In genomic region chr13:19767202-19767601, GRCm38 (mm10) we compare ENCODE assay signal across 22 mouse cellular contexts. TPM values are rescaled to one million over a fixed set of nuclear protein-coding genes. Genes with fewer than 3 reads are reported as not detected.
DNase-seq lines count a peak whose midpoint lies in the region; ATAC-seq and TF ChIP-seq lines count a peak whose summit lies in the region.
"Had no signal": no experiment of that assay in that cellular context is flagged by ENCODE, and none has a peak within 500 bp of the region (broad histone marks: within the 10 kb centered on the region; RNA-seq: fewer than 3 reads in every experiment).

No protein-coding gene starts in this region.

- no peak overlapping the region for H3K9ac ChIP-seq in forebrain, embryonic 15.5 days (replicated peaks)
- H3K9ac ChIP-seq in forebrain, embryonic 12.5 days, result no peak overlapping the region
- H3K9ac ChIP-seq: embryonic facial prominence, embryonic 13.5 days; forebrain, embryonic 13.5 days; heart, embryonic 15.5 days; hindbrain, embryonic 14.5 days had no signal

- H3K27ac ChIP-seq in forebrain, embryonic 15.5 days (replicated peaks), result 0 out of 2 replicates have a peak overlapping the region, but pooled peaks have one; percentile 11
- no peak overlapping the region for H3K27ac ChIP-seq in forebrain, embryonic 12.5 days
- no peak overlapping the region for H3K27ac ChIP-seq in layer of hippocampus, adult 2 months
- H3K27ac ChIP-seq: embryonic facial prominence, embryonic 13.5 days; forebrain, embryonic 13.5 days; heart, adult 2 months; heart, embryonic 15.5 days; hindbrain, embryonic 10.5 days; hindbrain, embryonic 14.5 days had no signal

- no peaks in the 10 kb centered on the region for H3K9me3 ChIP-seq in forebrain, embryonic 15.5 days
- no peaks in the 10 kb centered on the region for H3K9me3 ChIP-seq in forebrain, embryonic 12.5 days
- H3K9me3 ChIP-seq: embryonic facial prominence, embryonic 13.5 days; forebrain, embryonic 13.5 days; G1E; heart, embryonic 15.5 days; hindbrain, embryonic 10.5 days had no signal

- H3K4me1 ChIP-seq in forebrain, embryonic 15.5 days, result no peaks in the 10 kb centered on the region
- H3K4me1 ChIP-seq in forebrain, embryonic 12.5 days, result no peaks in the 10 kb centered on the region
- H3K4me1 ChIP-seq: embryonic facial prominence, embryonic 13.5 days; forebrain, embryonic 13.5 days; heart, embryonic 15.5 days; hindbrain, embryonic 10.5 days had no signal

- WGBS in forebrain, embryonic 15.5 days, result 87% methylated on average over 2 of the region's 2 CpGs
- 82% methylated on average over 2 of the region's 2 CpGs for WGBS in forebrain, embryonic 12.5 days

- peak; percentile 65 for DNase-seq in 3T3-L1 (ENCODE audit: low read depth, low spot score)
- peak; percentile 2 to 4 for DNase-seq in monocyte, adult 2 months (ENCODE audit: low read depth in 1 of 2, low spot score in 2 of 2)
- no peak for DNase-seq in right cerebral cortex, postnatal 25 days
- DNase-seq in layer of hippocampus, adult 2 months (ENCODE audit: low spot score in 2 of 2), result no peak
- DNase-seq in ovary, postnatal 10 days (ENCODE audit: low spot score), result no peak
- DNase-seq: adrenal gland, adult 8-10 months; cerebellum, adult 11-12 months; cerebellum, adult 9-10 months; cerebellum, postnatal 25 days; gastrocnemius, postnatal 36 days; heart, adult 2 months had no signal

- H3K4me2 ChIP-seq in forebrain, embryonic 15.5 days (replicated peaks), result no peak overlapping the region
- no peak overlapping the region for H3K4me2 ChIP-seq in forebrain, embryonic 12.5 days
- H3K4me2 ChIP-seq: embryonic facial prominence, embryonic 13.5 days; forebrain, embryonic 13.5 days; heart, embryonic 11.5 days; heart, embryonic 15.5 days; hindbrain, embryonic 14.5 days had no signal

- H3K27me3 ChIP-seq in forebrain, embryonic 15.5 days, result no peaks in the 10 kb centered on the region
- no peaks in the 10 kb centered on the region for H3K27me3 ChIP-seq in forebrain, embryonic 12.5 days
- H3K27me3 ChIP-seq: embryonic facial prominence, embryonic 13.5 days; forebrain, embryonic 13.5 days; heart, embryonic 15.5 days had no signal

- TF ChIP-seq CTCF in layer of hippocampus, adult 2 months (conservative IDR thresholded peaks at IDR 0.05), result no peak

- H3K36me3 ChIP-seq in forebrain, embryonic 15.5 days, result no peaks in the 10 kb centered on the region
- no peaks in the 10 kb centered on the region for H3K36me3 ChIP-seq in forebrain, embryonic 12.5 days (replicated peaks)
- H3K36me3 ChIP-seq: embryonic facial prominence, embryonic 13.5 days; G1E; heart, embryonic 15.5 days; hindbrain, embryonic 10.5 days had no signal

- no peak for ATAC-seq in forebrain, embryonic 15.5 days (replicated peaks)
- ATAC-seq in forebrain, embryonic 12.5 days (ENCODE audit: low FRiP score), result no peak
- ATAC-seq in common myeloid progenitor, adult 5-6 weeks (replicated peaks; ENCODE audit: low read depth, poor library complexity, severe bottlenecking), result 0 out of 2 replicates have a peak, but pooled peaks have one; percentile 39
- ATAC-seq: forebrain, embryonic 13.5 days had no signal

- no peak overlapping the region for H3K4me3 ChIP-seq in forebrain, embryonic 15.5 days
- H3K4me3 ChIP-seq in forebrain, embryonic 12.5 days (replicated peaks), result no peak overlapping the region
- H3K4me3 ChIP-seq in layer of hippocampus, adult 2 months, result no peak overlapping the region
- H3K4me3 ChIP-seq: embryonic facial prominence, embryonic 13.5 days; forebrain, embryonic 13.5 days; heart, adult 2 months; heart, embryonic 15.5 days; hindbrain, embryonic 10.5 days had no signal

RNA-seq across cellular contexts. Expression of gene Gpr141, which starts 56.9 kb away (rescaled TPM):
- polyA plus RNA-seq in forebrain, embryonic 15.5 days (2015; fragmentation: Nextera tagmentation; extraction: Ambion mirVana), result 0.14 and 0.15 TPM in 2 replicates
- polyA plus RNA-seq in forebrain, embryonic 12.5 days (2016; fragmentation: Nextera tagmentation; extraction: Ambion mirVana), result not detected in 2 replicates
- 2.8 and 2.9 TPM in 2 replicates for total RNA-seq in common myeloid progenitor, adult 5-6 weeks (2017)
- not detected for total RNA-seq in layer of hippocampus, adult 2 months (2021)
- total RNA-seq: gastrocnemius, adult 8-10 months; gastrocnemius, postnatal 36 days; heart, adult 2 months had no signal
- polyA plus RNA-seq: forebrain, embryonic 13.5 days; G1E; hindbrain, embryonic 10.5 days had no signal

Comparison
In these comparisons a context has a peak if more than half of its experiments do, and no peak if none do; other contexts are left out.
1. DNase-seq: peak in 3T3-L1 (single experiment) and monocyte, adult 2 months (2 of 2); none in right cerebral cortex, postnatal 25 days (single experiment), layer of hippocampus, adult 2 months (0 of 2) and ovary, postnatal 10 days (single experiment).